Mouse (Mus musculus) CH12.LX (cell line): ENCODE measurements around the gene Cacnb4. TPM values are rescaled to one million over a fixed set of nuclear protein-coding genes. Genes with fewer than 3 reads are reported as not detected.

Experiments
- DNase-seq: peaks from one replicate; pipeline ENCODE4 v3.0.0-alpha.2; 2013; ENCODE audit errors: extremely low read depth
- H3K27ac ChIP-seq: 2 replicates; pipeline ENCODE4 v1.5.1; 2012; ENCODE audit warnings: low read depth, mild to moderate bottlenecking, control low read depth, moderate library complexity; ENCODE audit not compliant: insufficient read depth
- H3K27me3 ChIP-seq: replicated peaks from 2 replicates; pipeline ENCODE3; 2012; ENCODE audit warnings: inconsistent platforms
- H3K36me3 ChIP-seq, 2 experiments: replicated peaks in 1 of 2; 2 replicates each; pipeline versions ENCODE3 to v1.6.1; 2012; ENCODE audit warnings: inconsistent platforms in 1 of 2, low read length in 1 of 2, mild to moderate bottlenecking in 1 of 2, mixed read lengths in 1 of 2, moderate library complexity in 1 of 2; ENCODE audit not compliant: control insufficient read depth in 1 of 2, insufficient read depth in 1 of 2
- H3K4me1 ChIP-seq, 2 experiments: 2 replicates each; pipeline ENCODE4 v1.6.1; 2012; ENCODE audit warnings: inconsistent platforms in 1 of 2, moderate library complexity in 1 of 2; ENCODE audit not compliant: insufficient read depth in 2 of 2, control insufficient read depth in 1 of 2
- H3K4me2 ChIP-seq: 2 replicates; pipeline ENCODE4 v1.6.1; 2012; ENCODE audit warnings: low read depth, mild to moderate bottlenecking, control low read depth; ENCODE audit not compliant: poor library complexity, insufficient read depth, severe bottlenecking
- H3K4me3 ChIP-seq, 3 experiments: fragments of 150-350 bp in 1 of 3; sonication (generic) in 1 of 3; replicated peaks in 1 of 3; 2 replicates each; pipeline versions ENCODE3 to v1.5.1; 2011 to 2012; ENCODE audit warnings: low read depth in 2 of 3, low read length in 2 of 3, mild to moderate bottlenecking in 2 of 3, moderate library complexity in 2 of 3, control low read depth in 1 of 3, improper control_type of control experiment in 1 of 3, inconsistent platforms in 1 of 3, mixed read lengths in 1 of 3; ENCODE audit not compliant: poor library complexity in 1 of 3
- H3K79me2 ChIP-seq: replicated peaks from 2 replicates; pipeline ENCODE4 v1.6.1; 2012; ENCODE audit warnings: mild to moderate bottlenecking, moderate library complexity; ENCODE audit not compliant: control insufficient read depth, poor library complexity, insufficient read depth, severe bottlenecking; ENCODE audit errors: extremely low read depth
- H3K9ac ChIP-seq: 2 replicates; pipeline ENCODE4 v1.6.1; 2012; ENCODE audit warnings: low read depth, mild to moderate bottlenecking, control low read depth, moderate library complexity; ENCODE audit not compliant: insufficient read depth
- H3K9me3 ChIP-seq: replicated peaks from 2 replicates; pipeline ENCODE3; 2012; ENCODE audit warnings: low read length, inconsistent platforms, mixed read lengths
- CHD1 ChIP-seq: IDR thresholded peaks from 2 replicates; pipeline ENCODE4 v1.6.1; 2012; ENCODE audit warnings: low read depth, low read length, improper control_type of control experiment, inconsistent platforms
- CHD2 ChIP-seq: IDR thresholded peaks from 2 replicates; pipeline ENCODE4 v1.6.1; 2011; ENCODE audit warnings: low read length, improper control_type of control experiment
- CTCF ChIP-seq, 2 experiments: IDR thresholded peaks in 1 of 2; conservative IDR thresholded peaks in 1 of 2; 2 replicates each; pipeline ENCODE4 v1.5.1; 2011 to 2012; ENCODE audit warnings: low read depth in 2 of 2, low read length in 2 of 2, improper control_type of control experiment in 1 of 2, inconsistent platforms in 1 of 2, mild to moderate bottlenecking in 1 of 2, moderate library complexity in 1 of 2
- E2F4 ChIP-seq: IDR thresholded peaks from 2 replicates; pipeline ENCODE4 v1.6.1; 2011; ENCODE audit warnings: low read depth, low read length, improper control_type of control experiment; ENCODE audit not compliant: insufficient replicate concordance
- EP300 ChIP-seq: IDR thresholded peaks from 2 replicates; pipeline ENCODE4 v1.6.1; 2011; ENCODE audit warnings: low read length, improper control_type of control experiment
- GABPA ChIP-seq: IDR thresholded peaks from 2 replicates; pipeline ENCODE4 v1.6.1; 2012; ENCODE audit warnings: low read depth, low read length, improper control_type of control experiment, inconsistent platforms; ENCODE audit not compliant: insufficient replicate concordance
- JUND ChIP-seq: conservative IDR thresholded peaks from 2 replicates; pipeline ENCODE4 v1.6.1; 2011; ENCODE audit warnings: low read depth, low read length, improper control_type of control experiment
- KAT2A ChIP-seq: IDR thresholded peaks from 2 replicates; pipeline ENCODE4 v1.6.1; 2012; ENCODE audit warnings: low read length, improper control_type of control experiment, inconsistent platforms; ENCODE audit not compliant: insufficient replicate concordance
- MAZ ChIP-seq: IDR thresholded peaks from 2 replicates; pipeline ENCODE4 v1.6.1; 2012; ENCODE audit warnings: low read depth, mild to moderate bottlenecking, inconsistent platforms, low read length, improper control_type of control experiment, moderate library complexity
- MEF2A ChIP-seq: IDR thresholded peaks from 2 replicates; pipeline ENCODE4 v1.6.1; 2014; ENCODE audit warnings: low read depth, mild to moderate bottlenecking, inconsistent platforms, low read length, improper control_type of control experiment, borderline replicate concordance
- MXI1 ChIP-seq: IDR thresholded peaks from 2 replicates; pipeline ENCODE4 v1.6.1; 2011; ENCODE audit warnings: mild to moderate bottlenecking, low read depth, low read length, improper control_type of control experiment
- NELFE ChIP-seq: IDR thresholded peaks from 2 replicates; pipeline ENCODE4 v1.6.1; 2011; ENCODE audit warnings: low read depth, low read length, improper control_type of control experiment
- NRF1 ChIP-seq: IDR thresholded peaks from 2 replicates; pipeline ENCODE4 v1.6.1; 2014; ENCODE audit warnings: low read depth, mild to moderate bottlenecking, inconsistent platforms, low read length, improper control_type of control experiment, moderate library complexity
- POLR2A ChIP-seq: IDR thresholded peaks from 2 replicates; pipeline ENCODE4 v1.6.1; 2011; ENCODE audit warnings: low read depth, mild to moderate bottlenecking, improper control_type of control experiment, low read length
- POLR2AphosphoS2 ChIP-seq: IDR thresholded peaks from 2 replicates; pipeline ENCODE4 v1.6.1; 2011; ENCODE audit warnings: low read depth, low read length, improper control_type of control experiment
- RAD21 ChIP-seq: IDR thresholded peaks from 2 replicates; pipeline ENCODE4 v1.6.1; 2011; ENCODE audit warnings: low read depth, mild to moderate bottlenecking, low read length, improper control_type of control experiment, moderate library complexity
- SMC3 ChIP-seq: IDR thresholded peaks from 2 replicates; pipeline ENCODE4 v1.6.1; 2011; ENCODE audit warnings: low read depth, low read length, improper control_type of control experiment
- TBP ChIP-seq: conservative IDR thresholded peaks from 2 replicates; pipeline ENCODE4 v1.6.1; 2011; ENCODE audit warnings: low read depth, low read length, improper control_type of control experiment
- UBTF ChIP-seq: IDR thresholded peaks from 2 replicates; pipeline ENCODE4 v1.6.1; 2012; ENCODE audit warnings: low read depth, mild to moderate bottlenecking, inconsistent platforms, low read length, improper control_type of control experiment, moderate library complexity
- USF1 ChIP-seq: IDR thresholded peaks from 2 replicates; pipeline ENCODE4 v1.6.1; 2014; ENCODE audit warnings: low read depth, mild to moderate bottlenecking, inconsistent platforms, low read length, improper control_type of control experiment
- ZC3H11A ChIP-seq: IDR thresholded peaks from 2 replicates; pipeline ENCODE4 v1.6.1; 2012; ENCODE audit warnings: low read depth, mild to moderate bottlenecking, inconsistent platforms, low read length, improper control_type of control experiment
- ZMIZ1 ChIP-seq: IDR thresholded peaks from 2 replicates; pipeline ENCODE4 v1.6.1; 2012; ENCODE audit warnings: low read depth, mild to moderate bottlenecking, inconsistent platforms, low read length, improper control_type of control experiment
- ZNF384 ChIP-seq: IDR thresholded peaks from 2 replicates; pipeline ENCODE4 v1.6.1; 2012; ENCODE audit warnings: low read depth, low read length, improper control_type of control experiment, inconsistent platforms
- dilution Hi-C: fragments of 300-500 bp; cut with MboI; formaldehyde crosslinking; loops from 2 replicates; pipeline ENCODE4 v1.14.3; 2020; ENCODE audit warnings: low sequenced_read_pairs; ENCODE audit not compliant: extremely low pct_unique_long_range_greater_than_20kb, extremely low pct_ligation_motif_present
- in situ Hi-C: fragments of 300-500 bp; cut with MboI; formaldehyde crosslinking; loops from 3 replicates; pipeline ENCODE4 v1.14.3; 2019; ENCODE audit warnings: low sequenced_read_pairs, low pct_ligation_motif_present, low pct_unique_long_range_greater_than_20kb, mixed read lengths
- polyA plus RNA-seq: library from polyadenylated mRNA; unstranded; fragments of >175 nt; gene quantifications from 2 replicates; pipeline ENCODE4 v1.2.1, GENCODE M21; 2012; ENCODE audit warnings: low read depth; ENCODE audit not compliant: insufficient read length
- total RNA-seq, 2 experiments: library from RNA; depleted of rRNA; stranded (reverse); fragments of 300-350 nt in 1 of 2; fragments of >200 nt in 1 of 2; gene quantifications; 2 replicates each; pipeline ENCODE4 v1.2.3; 2012 to 2014

Cacnb4 gene
- total and polyA plus RNA-seq, 3 experiments, result 0.77 to 3.4 (median 1.5) TPM

DNA sequence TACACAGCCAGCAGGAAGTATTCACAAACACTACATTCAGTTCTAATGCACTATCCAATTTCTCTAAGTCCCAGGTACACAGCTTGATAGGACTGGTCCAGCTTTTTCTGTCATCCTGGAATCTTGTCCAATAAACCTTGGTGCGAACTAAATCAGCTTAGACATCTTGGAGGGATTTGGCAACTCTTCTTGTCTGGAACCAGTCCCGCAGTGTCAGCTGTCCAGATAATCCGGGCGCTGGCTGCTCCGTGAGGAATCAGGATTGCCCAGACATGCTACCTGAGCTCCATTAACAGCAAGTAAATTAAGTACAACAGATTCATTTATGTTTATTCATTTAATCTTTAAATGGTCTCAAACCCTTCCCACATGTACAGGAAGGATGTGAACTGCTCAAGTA, 61.2 kb downstream of the Cacnb4 start:
- H3K4me1 ChIP-seq, result no peaks in the 10 kb centered on the region
- TF ChIP-seq UBTF (no peak), POLR2AphosphoS2 (no peak), EP300 (no peak), CTCF (conservative IDR thresholded peaks at IDR 0.05 in 1 of 2, IDR thresholded peaks at IDR 0.05 in 1 of 2; ENCODE audit: low read depth in 2 of 2, low read length in 2 of 2) (no peak), ZNF384 (no peak), CHD2 (no peak), JUND (no peak), NELFE (no peak), MXI1 (no peak), KAT2A (no peak), E2F4 (no peak)
- no peaks in the 10 kb centered on the region for H3K27me3 ChIP-seq
- H3K9me3 ChIP-seq, result no peaks in the 10 kb centered on the region
- H3K36me3 ChIP-seq, result no peaks in the 10 kb centered on the region
- no peak overlapping the region for H3K9ac ChIP-seq
- no peak overlapping the region for H3K4me3 ChIP-seq
- no peak for DNase-seq
- dilution Hi-C loops (no loop called here), in situ Hi-C loops (no loop called here)
- H3K79me2 ChIP-seq, result no peaks in the 10 kb centered on the region
- H3K27ac ChIP-seq, result no peak overlapping the region
- no peak overlapping the region for H3K4me2 ChIP-seq

DNA sequence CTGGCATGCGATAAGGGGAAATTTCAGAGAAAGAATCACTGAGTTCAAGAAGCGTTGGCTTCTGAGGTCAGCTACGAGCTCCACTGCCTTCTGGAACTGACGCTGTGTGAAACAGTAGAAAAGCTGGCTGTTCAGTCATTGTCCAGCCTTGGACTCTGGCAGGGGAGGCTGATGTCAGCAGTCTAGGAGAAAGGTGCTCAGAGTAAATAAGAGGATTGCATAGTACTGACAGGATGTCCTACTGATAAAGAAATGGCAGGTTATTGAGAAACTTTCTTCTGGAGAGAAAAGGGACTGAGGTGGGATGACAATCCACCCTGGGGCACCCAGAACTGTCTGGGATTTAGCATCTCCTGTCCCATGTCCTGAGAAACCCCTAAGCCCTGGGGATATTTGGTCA, 62.7 kb downstream of the Cacnb4 start:
- Histone ChIP-seq H3K27ac (no peak overlapping the region), H3K4me1 (no peaks in the 10 kb centered on the region), H3K4me2 (no peak overlapping the region), H3K4me3 (no peak overlapping the region), H3K27me3 (no peaks in the 10 kb centered on the region), H3K79me2 (no peaks in the 10 kb centered on the region), H3K9me3 (no peaks in the 10 kb centered on the region), H3K36me3 (no peaks in the 10 kb centered on the region), H3K9ac (no peak overlapping the region)
- in situ Hi-C loops (no loop called here), dilution Hi-C loops (no loop called here)
- TF ChIP-seq KAT2A, result no peak
- no peak for TF ChIP-seq MXI1
- no peak for TF ChIP-seq RAD21
- TF ChIP-seq CHD1, result no peak
- TF ChIP-seq TBP, result no peak
- TF ChIP-seq ZC3H11A, result no peak
- no peak for TF ChIP-seq SMC3
- no peak for TF ChIP-seq ZNF384
- no peak for TF ChIP-seq CTCF (conservative IDR thresholded peaks at IDR 0.05 in 1 of 2, IDR thresholded peaks at IDR 0.05 in 1 of 2; ENCODE audit: low read depth in 2 of 2, low read length in 2 of 2)
- TF ChIP-seq POLR2A, result no peak
- TF ChIP-seq NRF1, result no peak
- no peak for TF ChIP-seq MAZ
- TF ChIP-seq CHD2, result no peak
- TF ChIP-seq EP300, result no peak
- no peak for TF ChIP-seq ZMIZ1
- no peak for TF ChIP-seq GABPA
- no peak for TF ChIP-seq UBTF
- no peak for TF ChIP-seq MEF2A
- TF ChIP-seq USF1, result no peak
- TF ChIP-seq E2F4, result no peak
- no peak for DNase-seq
